Mouse (Mus musculus) MEL (cell line): ENCODE measurements at regions not wholly inside any gene's neighbourhood (a gene's known extent, or its start where the extent isn't known, plus 50 kb on each side); places are given as distances from the start of the nearest gene placed in this dataset.

ENCODE experiments used
- CHD2 ChIP-seq: IDR thresholded peaks from 2 replicates; pipeline ENCODE4 v1.6.1; 2011; ENCODE audit warnings: low read length, improper control_type of control experiment
- CTCF ChIP-seq, 3 experiments: IDR thresholded peaks in 2 of 3; conservative IDR thresholded peaks in 1 of 3; 2 replicates each; pipeline ENCODE4 v1.5.1; 2011 to 2012; ENCODE audit warnings: low read length in 3 of 3, low read depth in 2 of 3, mild to moderate bottlenecking in 2 of 3, improper control_type of control experiment in 1 of 3, inconsistent platforms in 1 of 3, mixed read lengths in 1 of 3, moderate library complexity in 1 of 3; ENCODE audit not compliant: control insufficient read depth in 1 of 3, insufficient read depth in 1 of 3, poor library complexity in 1 of 3, severe bottlenecking in 1 of 3
- GATA1 ChIP-seq: IDR thresholded peaks from 2 replicates; pipeline ENCODE4 v1.6.1; 2011; ENCODE audit warnings: low read depth, low read length, improper control_type of control experiment
- MAFK ChIP-seq: IDR thresholded peaks from 2 replicates; pipeline ENCODE4 v1.6.1; 2011; ENCODE audit warnings: low read depth, mild to moderate bottlenecking, low read length, improper control_type of control experiment, borderline replicate concordance
- MAX ChIP-seq: IDR thresholded peaks from 2 replicates; pipeline ENCODE4 v1.6.1; 2011; ENCODE audit warnings: low read length, improper control_type of control experiment
- MEF2A ChIP-seq: IDR thresholded peaks from 2 replicates; pipeline ENCODE4 v1.6.1; 2014; ENCODE audit warnings: low read depth, mild to moderate bottlenecking, inconsistent platforms, low read length, improper control_type of control experiment; ENCODE audit not compliant: poor library complexity, insufficient replicate concordance, severe bottlenecking; ENCODE audit errors: extremely low read depth
- MXI1 ChIP-seq: IDR thresholded peaks from 2 replicates; pipeline ENCODE4 v1.6.1; 2011; ENCODE audit warnings: mild to moderate bottlenecking, low read depth, low read length, improper control_type of control experiment
- RCOR1 ChIP-seq: IDR thresholded peaks from 2 replicates; pipeline ENCODE4 v1.6.1; 2012; ENCODE audit warnings: low read depth, mild to moderate bottlenecking, inconsistent platforms, low read length, improper control_type of control experiment

DNA sequence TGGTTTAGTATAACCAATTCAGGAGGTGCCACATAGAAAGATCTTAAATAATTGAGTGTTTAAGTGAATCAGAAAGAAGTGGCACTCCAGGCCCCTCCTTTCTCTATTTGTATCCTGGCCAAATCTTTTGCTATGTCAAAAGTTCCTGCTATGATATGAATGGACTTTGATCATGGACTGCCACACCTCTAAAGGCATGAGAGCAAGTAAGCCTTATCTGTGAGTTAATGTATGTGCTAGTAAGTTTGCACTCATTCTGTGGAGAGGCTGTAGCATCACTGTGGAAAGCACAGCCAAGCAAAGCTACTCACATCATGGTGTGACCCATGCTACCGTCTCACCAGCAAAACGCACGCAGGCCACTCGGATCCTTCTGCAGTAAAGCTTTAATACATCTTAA lies 140.2 kb downstream of the Jrkl start:
- no peak for TF ChIP-seq CTCF (IDR thresholded peaks at IDR 0.05 in 2 of 3, conservative IDR thresholded peaks at IDR 0.05 in 1 of 3; ENCODE audit: control insufficient read depth in 1 of 3, insufficient read depth in 1 of 3, low read depth in 2 of 3, low read length in 3 of 3, poor library complexity in 1 of 3, severe bottlenecking in 1 of 3)
- no peak for TF ChIP-seq MAX
- no peak for TF ChIP-seq RCOR1
- no peak for TF ChIP-seq GATA1
- TF ChIP-seq MEF2A, result no peak
- no peak for TF ChIP-seq MXI1
- TF ChIP-seq CHD2, result no peak
- TF ChIP-seq MAFK, result no peak
